Mouse (Mus musculus) limb, embryonic 14.5 days (tissue): ENCODE data around the gene Polr2a. TPM values are rescaled to one million over a fixed set of nuclear protein-coding genes. Genes with fewer than 3 reads are reported as not detected.

ENCODE experiments used
- ATAC-seq: fragments of 200-750 bp; cut with Nextera tagmentation; 2 replicates; pipeline ENCODE4 v1.8.0; 2017; ENCODE audit warnings: low read depth, moderate number of reproducible peaks, moderate TSS enrichment; ENCODE audit not compliant: low FRiP score
- DNase-seq: peaks from one replicate; pipeline ENCODE4 v3.0.0-alpha.2; 2015; ENCODE audit warnings: low spot score
- H3K27ac ChIP-seq: fragments of 300-500 bp; sonication (generic); replicated peaks from 2 replicates; pipeline ENCODE4 v1.5.1; 2014; ENCODE audit warnings: low read depth, mild to moderate bottlenecking, low read length, moderate library complexity, mixed read lengths
- H3K27me3 ChIP-seq: fragments of 300-500 bp; sonication (generic); 2 replicates; pipeline ENCODE4 v1.6.1; 2014; ENCODE audit warnings: low read length, mixed read lengths; ENCODE audit not compliant: control insufficient read depth, insufficient read depth
- H3K36me3 ChIP-seq: fragments of 300-500 bp; sonication (generic); 2 replicates; pipeline ENCODE4 v1.6.1; 2014; ENCODE audit warnings: mild to moderate bottlenecking, low read length, moderate library complexity, mixed read lengths; ENCODE audit not compliant: control insufficient read depth, insufficient read depth
- H3K4me1 ChIP-seq: fragments of 300-500 bp; sonication (generic); 2 replicates; pipeline ENCODE4 v1.6.1; 2014; ENCODE audit warnings: antibody characterized with exemption, low read length, mixed read lengths; ENCODE audit not compliant: control insufficient read depth, insufficient read depth
- H3K4me2 ChIP-seq: fragments of 300-500 bp; sonication (generic); replicated peaks from 2 replicates; pipeline ENCODE4 v1.6.1; 2014; ENCODE audit warnings: low read depth, mild to moderate bottlenecking, low read length, moderate library complexity; ENCODE audit not compliant: severe bottlenecking
- H3K4me3 ChIP-seq: fragments of 300-500 bp; sonication (generic); replicated peaks from 2 replicates; pipeline ENCODE4 v1.5.1; 2014; ENCODE audit warnings: low read length
- H3K9ac ChIP-seq: fragments of 300-500 bp; sonication (generic); 2 replicates; pipeline ENCODE4 v1.6.1; 2014; ENCODE audit warnings: mild to moderate bottlenecking, low read depth, low read length, moderate library complexity; ENCODE audit not compliant: severe bottlenecking
- H3K9me3 ChIP-seq: fragments of 300-500 bp; sonication (generic); 2 replicates; pipeline ENCODE4 v1.6.1; 2016; ENCODE audit warnings: low read length; ENCODE audit not compliant: control insufficient read depth
- POLR2A ChIP-seq: fragments of 200-500 bp; IDR thresholded peaks from 2 replicates; pipeline ENCODE4 v1.8.0; 2012; ENCODE audit warnings: inconsistent platforms, mild to moderate bottlenecking, moderate library complexity, borderline replicate concordance; ENCODE audit not compliant: insufficient read depth, insufficient read length; ENCODE audit errors: extremely low read depth
- WGBS: fragments of 180-500 bp; shearing (Covaris S2); extraction: QIAGEN DNeasy Blood & Tissue Kit; methylation state at CpG from one replicate; pipeline ENCODE4 v1.1.7; 2014; 5-methylcytosine and 5-hydroxymethylcytosine counted together
- polyA plus RNA-seq, 2 experiments: library from polyadenylated mRNA; depleted of rRNA in 1 of 2; stranded (reverse) in 1 of 2; unstranded in 1 of 2; fragments of >200 nt; fragmentation: Nextera tagmentation in 1 of 2; extraction: Ambion mirVana in 1 of 2; gene quantifications; 2 replicates each; pipeline versions ENCODE4 v1.2.1 to v1.2.3; 2012 to 2014

Polr2a gene
- polyA plus RNA-seq, 2 experiments, result 40.7 to 76.6 TPM

- peak within 1 kb of the TSS; percentile 48 for H3K4me3 ChIP-seq
- H3K36me3 ChIP-seq, result no peaks in the 10 kb centered on the region
- H3K27ac ChIP-seq, result peak within 1 kb of the TSS; percentile 52; the same call in 1 of the 2 replicates
- no peaks in the 10 kb centered on the region for H3K27me3 ChIP-seq
- peak; percentile 97 for DNase-seq
- 0 out of 2 replicates have a peak, but pooled peaks have one; percentile 27 for TF ChIP-seq POLR2A
- peak within 1 kb of the TSS; percentile 91 for H3K4me2 ChIP-seq
- peak within 1 kb of the TSS; percentile 52 for H3K9ac ChIP-seq
- ATAC-seq, result peak; percentile 94
- H3K9me3 ChIP-seq, result no peaks in the 10 kb centered on the region
- 2% methylated on average over 52 of the region's 52 CpGs for WGBS
- peaks cover 13% of the 10 kb centered on the region for H3K4me1 ChIP-seq
Observed at GRCm38 (mm10) chr11:69795168-69795982, 36.9 kb upstream of the Polr2a start, which contains the start of gene Chrnb1. TSS of gene Chrnb1 (minus strand) at chr11:69795943.

- no peak for DNase-seq
- no peak for ATAC-seq
- H3K4me3 ChIP-seq, result no peak overlapping the region
- H3K27ac ChIP-seq, result no peak overlapping the region
- no peak overlapping the region for H3K4me2 ChIP-seq
- H3K4me1 ChIP-seq, result peaks cover 4% of the 10 kb centered on the region
- 61% methylated on average over 5 of the region's 5 CpGs for WGBS
- H3K9ac ChIP-seq, result no peak overlapping the region
- no peak for TF ChIP-seq POLR2A
- H3K27me3 ChIP-seq, result no peaks in the 10 kb centered on the region
- no peaks in the 10 kb centered on the region for H3K9me3 ChIP-seq
- no peaks in the 10 kb centered on the region for H3K36me3 ChIP-seq
Observed at GRCm38 (mm10) chr11:69793429-69793828, 35.0 kb upstream of the Polr2a start.

DNA sequence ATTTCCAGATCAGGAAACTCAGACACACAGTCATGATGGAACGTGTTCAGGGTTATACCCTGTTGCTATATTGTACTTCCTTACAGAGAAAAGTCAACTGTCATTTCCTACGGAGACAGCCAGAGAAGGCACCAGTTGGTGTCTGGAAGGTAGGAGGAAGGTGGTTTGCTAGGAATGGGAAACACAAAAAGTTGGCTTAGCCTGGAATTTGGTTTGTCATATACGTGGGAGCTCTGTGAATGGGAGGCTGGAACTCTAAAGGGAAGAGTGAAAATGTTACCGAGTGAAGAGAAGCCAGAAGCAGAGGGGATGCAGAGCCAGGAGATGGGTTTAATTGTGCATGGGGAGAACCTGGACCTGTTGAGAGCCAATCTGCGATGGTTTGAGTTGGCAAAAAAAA lies 33.0 kb upstream of the Polr2a start:
- 66% methylated on average over 5 of the region's 5 CpGs for WGBS

GRCm38 (mm10) chr11:69789431-69789830 lies 31.0 kb upstream of the Polr2a start:
- WGBS, result 65% methylated on average over 5 of the region's 5 CpGs

More for the DNA sequence above, 33.0 kb upstream of the Polr2a start:
- ATAC-seq (no peak), DNase-seq (no peak)
- Histone ChIP-seq H3K27ac (no peak overlapping the region), H3K4me1 (peaks cover 4% of the 10 kb centered on the region), H3K9me3 (no peaks in the 10 kb centered on the region), H3K36me3 (no peaks in the 10 kb centered on the region), H3K4me3 (no peak overlapping the region), H3K4me2 (no peak overlapping the region), H3K27me3 (no peaks in the 10 kb centered on the region), H3K9ac (no peak overlapping the region)
- TF ChIP-seq POLR2A, result no peak

DNA sequence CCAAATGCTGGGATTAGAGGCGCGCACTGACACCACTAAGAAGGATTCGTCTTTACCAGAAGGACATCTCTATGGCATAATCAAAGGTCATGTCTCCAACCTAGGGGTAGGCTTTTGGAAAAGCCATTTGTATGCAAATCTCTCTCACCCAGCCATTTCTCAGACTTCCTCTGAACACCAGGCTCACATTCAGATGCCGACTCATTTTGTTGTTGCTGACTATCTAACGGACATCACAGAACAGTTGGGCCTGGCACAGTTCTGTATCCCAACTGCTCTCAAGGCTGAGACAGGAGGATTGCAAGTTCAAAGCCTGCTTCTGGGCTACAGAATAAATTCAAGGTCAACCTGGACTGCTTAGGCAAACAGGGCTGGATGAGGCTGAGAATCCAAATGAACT lies 28.9 kb upstream of the Polr2a start:
- 88% methylated on average over 5 of the region's 5 CpGs for WGBS
- ATAC-seq, result no peak

More at GRCm38 (mm10) chr11:69789431-69789830, 31.0 kb upstream of the Polr2a start:
- Histone ChIP-seq H3K9ac (no peak overlapping the region), H3K4me3 (no peak overlapping the region), H3K27ac (no peak overlapping the region), H3K4me1 (no peaks in the 10 kb centered on the region), H3K36me3 (no peaks in the 10 kb centered on the region), H3K9me3 (no peaks in the 10 kb centered on the region), H3K4me2 (no peak overlapping the region), H3K27me3 (no peaks in the 10 kb centered on the region)
- no peak for ATAC-seq
- no peak for DNase-seq
- no peak for TF ChIP-seq POLR2A

More for the DNA sequence above, 28.9 kb upstream of the Polr2a start:
- Histone ChIP-seq H3K9ac (no peak overlapping the region), H3K36me3 (no peaks in the 10 kb centered on the region), H3K9me3 (no peaks in the 10 kb centered on the region), H3K4me3 (no peak overlapping the region), H3K27me3 (no peaks in the 10 kb centered on the region), H3K27ac (no peak overlapping the region), H3K4me2 (no peak overlapping the region), H3K4me1 (no peaks in the 10 kb centered on the region)
- TF ChIP-seq POLR2A, result no peak
- no peak for DNase-seq
